Mouse (Mus musculus): Measurements from ENCODE around the gene Tmem184b. TPM values are rescaled to one million over a fixed set of nuclear protein-coding genes. Genes with fewer than 3 reads are reported as not detected.
A peak's percentile ranks its signal among the peaks of the same experiment; 100 is the strongest.

Tmem184b gene
- polyA plus RNA-seq, 1 experiment = 69.0 TPM

GRCm38 (mm10) chr15:79348651-79349050, 54.7 kb downstream of the Tmem184b start:
- no peak for TF ChIP-seq CTCF (conservative IDR thresholded peaks at IDR 0.05; ENCODE audit: insufficient read depth, insufficient read length, low read depth, low read length)
- WGBS = 61% methylated on average over 8 of the region's 8 CpGs
- H3K4me3 ChIP-seq (ENCODE audit: insufficient read depth, low read depth, low read length) = peak overlapping the region; percentile 65; the same call in 1 of the 2 replicates
- H3K36me3 ChIP-seq (ENCODE audit: control insufficient read depth, insufficient read depth, low read length) = no peaks in the 10 kb centered on the region
- no peak for DNase-seq
- H3K27ac ChIP-seq (ENCODE audit: insufficient read depth, low read depth, low read length) = no peak overlapping the region
- no peaks in the 10 kb centered on the region for H3K27me3 ChIP-seq (replicated peaks; ENCODE audit: control insufficient read depth, insufficient read depth, low read length)
- peaks cover 7% of the 10 kb centered on the region for H3K4me1 ChIP-seq (ENCODE audit: control insufficient read depth, insufficient read depth, low read length)

DNA sequence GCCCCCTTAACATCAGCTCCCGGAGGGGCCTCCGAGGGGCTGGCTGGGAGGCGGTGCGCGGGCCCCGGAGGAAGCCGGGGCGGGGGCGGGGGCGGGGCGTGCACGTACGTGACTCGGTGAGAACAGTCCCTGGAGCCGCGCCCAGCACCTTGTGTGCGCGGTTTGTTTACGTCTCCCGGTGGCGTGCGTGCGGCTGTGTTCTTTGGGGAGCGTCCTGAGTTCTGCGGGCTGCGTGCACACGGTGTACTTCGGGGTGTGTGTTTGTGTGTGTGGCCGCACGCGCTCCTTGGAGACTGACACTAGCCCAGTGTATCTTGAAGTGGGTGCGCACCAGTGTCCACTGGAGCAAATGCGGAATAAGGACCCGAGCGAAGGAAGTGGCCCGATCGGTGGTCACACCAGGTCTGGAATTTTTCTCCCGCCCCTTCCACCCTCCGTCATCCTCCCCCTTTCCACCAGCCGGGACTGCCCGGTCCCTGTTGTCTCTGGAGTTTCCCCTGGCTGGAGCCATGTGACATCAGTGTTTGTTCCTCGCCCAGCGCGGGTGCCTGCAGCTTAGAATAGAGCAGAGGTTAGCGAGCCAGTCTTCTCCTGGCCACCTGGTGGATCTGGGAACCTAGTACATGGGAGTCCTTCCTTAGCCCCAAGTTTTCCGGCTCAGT, 55.4 kb downstream of the Tmem184b start:
- Histone ChIP-seq H3K27me3 (replicated peaks; ENCODE audit: control insufficient read depth, insufficient read depth, low read length) (no peaks in the 10 kb centered on the region), H3K4me1 (ENCODE audit: control insufficient read depth, insufficient read depth, low read length) (peaks cover 7% of the 10 kb centered on the region), H3K27ac (ENCODE audit: insufficient read depth, low read depth, low read length) (no peak overlapping the region; the same call in 1 of the 2 replicates), H3K4me3 (ENCODE audit: insufficient read depth, low read depth, low read length) (peak overlapping the region; percentile 65), H3K36me3 (ENCODE audit: control insufficient read depth, insufficient read depth, low read length) (no peaks in the 10 kb centered on the region)
- peak; percentile 77 for DNase-seq
- WGBS = under 1% methylated on average over 39 of the region's 46 CpGs
- TF ChIP-seq POLR2A (IDR thresholded peaks at IDR 0.05; ENCODE audit: low read depth, low read length) (no peak), CTCF (conservative IDR thresholded peaks at IDR 0.05; ENCODE audit: insufficient read depth, insufficient read length, low read depth, low read length) (peak; percentile 51)

DNA sequence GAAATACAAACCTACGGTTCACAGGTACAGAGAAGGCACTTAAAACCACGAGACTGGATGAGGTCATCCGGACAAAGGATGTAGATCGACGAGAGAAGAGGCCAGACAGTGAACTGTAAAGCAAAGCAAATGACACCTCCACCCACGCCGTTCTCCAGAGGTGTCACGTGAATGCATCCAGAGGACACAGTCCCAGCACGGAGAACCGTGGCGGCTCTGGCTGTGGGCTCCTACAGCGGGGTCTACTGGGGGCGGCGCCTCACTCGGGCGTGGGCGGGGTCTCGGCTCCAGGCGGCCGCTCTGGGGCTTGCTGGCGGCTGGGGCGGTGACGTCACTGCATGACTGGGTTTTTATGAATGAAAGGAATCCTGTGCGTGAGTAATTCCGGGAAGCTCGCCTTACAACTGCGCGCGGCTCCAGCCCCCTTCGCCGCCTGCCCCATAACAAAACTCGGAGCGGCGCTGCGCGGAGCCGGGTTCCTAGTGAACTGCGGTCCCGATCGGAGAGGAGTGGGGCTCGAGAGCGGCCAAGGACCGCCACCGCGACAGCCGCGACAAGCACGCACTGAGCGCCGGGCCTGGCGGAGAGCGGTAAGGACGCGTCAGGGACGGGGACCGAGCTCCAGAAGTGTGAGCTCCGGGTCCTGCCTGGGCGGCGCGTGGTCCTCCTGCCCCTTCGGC, 56.1 kb downstream of the Tmem184b start:
- H3K27me3 ChIP-seq (replicated peaks; ENCODE audit: control insufficient read depth, insufficient read depth, low read length) = no peaks in the 10 kb centered on the region
- DNase-seq = peak; percentile 91
- WGBS = under 1% methylated on average over 58 of the region's 61 CpGs
- peaks cover 7% of the 10 kb centered on the region for H3K4me1 ChIP-seq (ENCODE audit: control insufficient read depth, insufficient read depth, low read length)
- 0 out of 2 replicates have a peak overlapping the region, but pooled peaks have one; percentile 4 for H3K27ac ChIP-seq (ENCODE audit: insufficient read depth, low read depth, low read length)
- no peaks in the 10 kb centered on the region for H3K36me3 ChIP-seq (ENCODE audit: control insufficient read depth, insufficient read depth, low read length)
- TF ChIP-seq POLR2A (IDR thresholded peaks at IDR 0.05; ENCODE audit: low read depth, low read length) = no peak
- no peak for TF ChIP-seq CTCF (conservative IDR thresholded peaks at IDR 0.05; ENCODE audit: insufficient read depth, insufficient read length, low read depth, low read length)
- H3K4me3 ChIP-seq (ENCODE audit: insufficient read depth, low read depth, low read length) = peak overlapping the region; percentile 65

- Histone ChIP-seq H3K27me3 (replicated peaks; ENCODE audit: control insufficient read depth, insufficient read depth, low read length) (no peaks in the 10 kb centered on the region), H3K36me3 (ENCODE audit: control insufficient read depth, insufficient read depth, low read length) (no peaks in the 10 kb centered on the region), H3K4me1 (ENCODE audit: control insufficient read depth, insufficient read depth, low read length) (peaks cover 7% of the 10 kb centered on the region), H3K27ac (ENCODE audit: insufficient read depth, low read depth, low read length) (no peak within 1 kb of the TSS), H3K4me3 (ENCODE audit: insufficient read depth, low read depth, low read length) (peak within 1 kb of the TSS; percentile 65)
- 75% methylated on average over 8 of the region's 8 CpGs for WGBS
- TF ChIP-seq POLR2A (IDR thresholded peaks at IDR 0.05; ENCODE audit: low read depth, low read length) (no peak), CTCF (conservative IDR thresholded peaks at IDR 0.05; ENCODE audit: insufficient read depth, insufficient read length, low read depth, low read length) (no peak)
- DNase-seq = no peak
These were observed 57.1 kb downstream of the Tmem184b start, which contains the start of gene Maff for GRCm38 (mm10) chr15:79346051-79346793. TSS of gene Maff (plus strand) at chr15:79346621.

DNA sequence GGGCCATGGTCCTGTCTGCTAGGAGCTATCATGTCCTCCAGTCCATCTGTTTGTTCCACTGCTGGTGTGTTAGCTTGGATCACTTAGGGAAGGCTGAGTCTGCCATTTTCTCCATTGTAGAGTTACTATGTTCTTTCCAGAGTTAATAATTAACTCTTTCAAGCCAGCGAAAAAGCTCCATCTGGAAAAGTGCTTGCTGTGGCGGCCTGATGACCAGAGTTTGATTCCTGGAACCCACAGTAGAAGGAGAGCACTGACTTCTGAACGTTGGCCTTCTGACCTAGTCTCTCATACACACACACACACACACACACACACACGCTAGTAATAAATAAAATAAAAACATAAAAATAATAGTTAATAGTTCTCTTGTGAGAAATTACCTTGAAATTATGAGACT, 58.7 kb downstream of the Tmem184b start:
- peak; percentile 87 for DNase-seq
- WGBS = 55% methylated on average over 4 of the region's 4 CpGs
- H3K27me3 ChIP-seq (replicated peaks; ENCODE audit: control insufficient read depth, insufficient read depth, low read length) = no peaks in the 10 kb centered on the region
- TF ChIP-seq POLR2A (IDR thresholded peaks at IDR 0.05; ENCODE audit: low read depth, low read length) = no peak
- no peak for TF ChIP-seq CTCF (conservative IDR thresholded peaks at IDR 0.05; ENCODE audit: insufficient read depth, insufficient read length, low read depth, low read length)
- H3K4me1 ChIP-seq (ENCODE audit: control insufficient read depth, insufficient read depth, low read length) = peaks cover 7% of the 10 kb centered on the region
- H3K36me3 ChIP-seq (ENCODE audit: control insufficient read depth, insufficient read depth, low read length) = no peaks in the 10 kb centered on the region
- H3K4me3 ChIP-seq (ENCODE audit: insufficient read depth, low read depth, low read length) = no peak overlapping the region
- H3K27ac ChIP-seq (ENCODE audit: insufficient read depth, low read depth, low read length) = no peak overlapping the region

DNA sequence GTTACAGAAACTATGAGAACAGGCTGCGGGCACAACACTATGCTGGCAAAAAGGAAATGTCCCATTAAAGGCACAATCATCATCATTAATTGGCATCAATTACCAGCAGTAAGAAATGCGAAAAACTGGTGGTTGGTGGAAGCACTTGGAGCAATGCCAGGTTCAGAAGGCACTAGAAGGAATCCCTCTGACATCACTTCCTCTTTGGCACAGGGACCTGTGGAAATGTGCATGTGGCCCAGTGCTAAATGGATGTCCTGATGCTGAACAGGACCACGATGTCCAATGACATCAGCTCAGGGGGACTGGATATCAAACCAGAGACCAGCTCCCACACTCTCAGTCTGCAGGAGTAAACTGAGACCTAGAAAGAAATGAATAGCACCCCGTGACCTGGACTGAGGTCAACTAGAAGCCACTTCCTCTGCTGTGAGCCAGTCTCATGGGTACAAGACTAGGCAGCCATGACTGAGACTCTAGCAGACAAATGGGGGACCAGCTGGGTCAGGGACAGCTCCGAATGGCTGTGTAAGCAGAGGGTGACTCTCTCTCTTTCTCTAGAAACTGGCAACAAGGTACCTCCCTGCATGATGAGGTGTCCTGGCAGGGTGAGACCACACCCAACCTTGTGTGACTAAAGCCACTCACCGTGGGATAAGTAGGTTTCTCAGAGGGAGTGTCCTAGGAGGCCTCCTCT, 60.6 kb downstream of the Tmem184b start:
- WGBS = 75% methylated on average over 6 of the region's 6 CpGs
- H3K27ac ChIP-seq (ENCODE audit: insufficient read depth, low read depth, low read length) = no peak overlapping the region
- no peaks in the 10 kb centered on the region for H3K36me3 ChIP-seq (ENCODE audit: control insufficient read depth, insufficient read depth, low read length)
- H3K27me3 ChIP-seq (replicated peaks; ENCODE audit: control insufficient read depth, insufficient read depth, low read length) = no peaks in the 10 kb centered on the region
- no peaks in the 10 kb centered on the region; the same call in 1 of the 2 replicates for H3K4me1 ChIP-seq (ENCODE audit: control insufficient read depth, insufficient read depth, low read length)
- no peak for TF ChIP-seq POLR2A (IDR thresholded peaks at IDR 0.05; ENCODE audit: low read depth, low read length)
- TF ChIP-seq CTCF (conservative IDR thresholded peaks at IDR 0.05; ENCODE audit: insufficient read depth, insufficient read length, low read depth, low read length) = no peak
- no peak for DNase-seq
- H3K4me3 ChIP-seq (ENCODE audit: insufficient read depth, low read depth, low read length) = no peak overlapping the region

Data from kidney, adult 2 months (tissue).